Mouse (Mus musculus) inflammation-experienced regulatory T-cells (primary cell): ENCODE measurements around the gene Gm21812. TPM values are rescaled to one million over a fixed set of nuclear protein-coding genes. Genes with fewer than 3 reads are reported as not detected.

Experiments
- polyA plus RNA-seq, 2 experiments: library from polyadenylated mRNA; unstranded; fragments of 100-300 nt; shearing (Covaris generic); gene quantifications; one replicate each; pipeline ENCODE4 v1.2.1; 2017

The Gm21812 gene
- polyA plus RNA-seq, result not detected

DNA sequence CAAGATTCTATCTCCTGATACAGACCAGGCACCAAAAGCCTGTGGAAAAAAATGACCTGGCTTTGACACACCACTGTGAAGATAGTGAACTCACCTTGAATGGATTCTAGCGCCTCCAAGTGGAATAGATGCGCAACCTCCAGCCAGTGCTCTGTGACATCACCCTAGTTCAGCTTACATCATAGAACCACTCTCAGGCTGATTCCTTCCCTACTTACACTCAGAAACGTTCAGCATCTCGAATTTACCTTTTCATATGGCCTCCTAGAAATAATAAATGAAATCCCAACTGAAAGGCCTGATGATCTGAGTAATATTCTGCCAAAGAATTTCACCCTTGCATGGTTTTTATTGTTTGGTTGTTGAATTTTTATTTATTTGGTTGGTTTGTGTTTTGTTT is at the start of gene Gm21812:
Gene Gm21812, minus strand, starts transcription at position 101 of the 400 bp plus-strand sequence.

Other genes with a start within 250 kb of the Gm21812 start
- not detected for gene Gm21292, start 213.3 kb downstream of the Gm21812 start, polyA plus RNA-seq
- gene Gm21721, start 145.0 kb downstream of the Gm21812 start, polyA plus RNA-seq, result not detected
- under 1 TPM in 1 of 2 experiments, not detected in 1; 0.25 TPM for gene Gm21874, start 69.0 kb upstream of the Gm21812 start, polyA plus RNA-seq